Mouse (Mus musculus) liver, postnatal 0 days (tissue): ENCODE measurements around the gene Snw1. TPM values are rescaled to one million over a fixed set of nuclear protein-coding genes. Genes with fewer than 3 reads are reported as not detected.

Experiments used
- ATAC-seq: fragments of 200-750 bp; cut with Nextera tagmentation; 2 replicates; pipeline ENCODE4 v1.8.0; 2017; ENCODE audit warnings: mild to moderate bottlenecking, moderate library complexity
- DNase-seq: peaks from one replicate; pipeline ENCODE4 v3.0.0-alpha.2; 2016
- H3K27ac ChIP-seq: fragments of 300-500 bp; sonication (generic); 2 replicates; pipeline ENCODE4 v1.5.1; 2014; ENCODE audit warnings: antibody characterized with exemption, moderate library complexity, mild to moderate bottlenecking, low read depth
- H3K27me3 ChIP-seq: fragments of 300-500 bp; sonication (generic); 2 replicates; pipeline ENCODE4 v1.6.1; 2014; ENCODE audit warnings: low read length, control low read depth, mixed read lengths; ENCODE audit not compliant: insufficient read depth
- H3K36me3 ChIP-seq: fragments of 300-500 bp; sonication (generic); replicated peaks from 2 replicates; pipeline ENCODE4 v1.6.1; 2014; ENCODE audit warnings: mild to moderate bottlenecking, control low read depth, low read length, moderate library complexity, mixed read lengths; ENCODE audit not compliant: insufficient read depth
- H3K4me1 ChIP-seq: fragments of 300-500 bp; sonication (generic); 2 replicates; pipeline ENCODE4 v1.6.1; 2014; ENCODE audit warnings: antibody characterized with exemption, mild to moderate bottlenecking, control low read depth; ENCODE audit not compliant: insufficient read depth
- H3K4me2 ChIP-seq: fragments of 300-500 bp; sonication (generic); 2 replicates; pipeline ENCODE4 v1.6.1; 2014; ENCODE audit warnings: low read depth, mild to moderate bottlenecking, low read length, moderate library complexity, mixed read lengths
- H3K4me3 ChIP-seq: fragments of 300-500 bp; sonication (generic); 2 replicates; pipeline ENCODE4 v1.5.1; 2014; ENCODE audit warnings: low read depth, low read length
- H3K9ac ChIP-seq: fragments of 300-500 bp; sonication (generic); replicated peaks from 2 replicates; pipeline ENCODE4 v1.6.1; 2014; ENCODE audit warnings: mild to moderate bottlenecking, moderate library complexity
- H3K9me3 ChIP-seq: fragments of 300-500 bp; sonication (generic); 2 replicates; pipeline ENCODE4 v1.6.1; 2016; ENCODE audit warnings: mild to moderate bottlenecking, control low read depth, low read length, mixed read lengths
- CTCF ChIP-seq: sonication (generic); IDR thresholded peaks from 2 replicates; pipeline ENCODE4 v1.5.1; 2016; ENCODE audit warnings: antibody characterized with exemption, low read depth
- EP300 ChIP-seq: IDR thresholded peaks from 2 replicates; pipeline ENCODE4 v1.6.1; 2016; ENCODE audit warnings: antibody characterized with exemption, low read depth, mild to moderate bottlenecking
- WGBS: fragments of 180-500 bp; shearing (Covaris S2); extraction: QIAGEN DNeasy Blood & Tissue Kit; methylation state at CpG from one replicate; pipeline ENCODE4 v1.1.7; 2014; ENCODE audit not compliant: insufficient replicate concordance; 5-methylcytosine and 5-hydroxymethylcytosine counted together
- polyA plus RNA-seq: library from polyadenylated mRNA; unstranded; fragments of >200 nt; fragmentation: Nextera tagmentation; extraction: Ambion mirVana; gene quantifications from 2 replicates; pipeline ENCODE4 v1.2.1, GENCODE M21; 2015

Snw1 gene
- polyA plus RNA-seq, 1 experiment from 2014 or later = 41.3 TPM

GRCm38 (mm10) chr12:87413179-87413790 is 58.8 kb downstream of the Snw1 start:
- H3K36me3 ChIP-seq = no peaks in the 10 kb centered on the region
- H3K9ac ChIP-seq = no peak overlapping the region
- H3K27me3 ChIP-seq = no peaks in the 10 kb centered on the region
- peaks cover 2% of the 10 kb centered on the region for H3K4me1 ChIP-seq
- H3K4me3 ChIP-seq = no peak overlapping the region
- DNase-seq (peak; percentile 77), ATAC-seq (peak; percentile 48)
- H3K9me3 ChIP-seq = no peaks in the 10 kb centered on the region
- WGBS = 11% methylated on average over 4 of the region's 4 CpGs
- H3K27ac ChIP-seq = no peak overlapping the region
- no peak overlapping the region for H3K4me2 ChIP-seq
- TF ChIP-seq CTCF (peak; percentile 93), EP300 (no peak)

GRCm38 (mm10) chr12:87410999-87411398 is 61.1 kb downstream of the Snw1 start:
- Histone ChIP-seq H3K27me3 (no peaks in the 10 kb centered on the region), H3K9me3 (no peaks in the 10 kb centered on the region), H3K4me1 (peaks cover 10% of the 10 kb centered on the region), H3K4me3 (no peak overlapping the region), H3K9ac (no peak overlapping the region), H3K36me3 (no peaks in the 10 kb centered on the region), H3K27ac (no peak overlapping the region), H3K4me2 (no peak overlapping the region)
- DNase-seq = no peak
- 23% methylated on average over 7 of the region's 7 CpGs for WGBS
- no peak for TF ChIP-seq CTCF
- no peak for TF ChIP-seq EP300
- no peak for ATAC-seq

GRCm38 (mm10) chr12:87409123-87409522 is 63.0 kb downstream of the Snw1 start:
- ATAC-seq = no peak

GRCm38 (mm10) chr12:87407869-87408605 is 64.0 kb downstream of the Snw1 start:
- WGBS = 21% methylated on average over 21 of the region's 21 CpGs
- Histone ChIP-seq H3K4me3 (no peak overlapping the region), H3K9me3 (no peaks in the 10 kb centered on the region), H3K36me3 (no peaks in the 10 kb centered on the region), H3K27ac (peak overlapping the region; percentile 62; the same call in 1 of the 2 replicates), H3K27me3 (no peaks in the 10 kb centered on the region), H3K9ac (no peak overlapping the region), H3K4me2 (peak overlapping the region; percentile 55), H3K4me1 (peaks cover 10% of the 10 kb centered on the region)
- ATAC-seq (peak; percentile 74), DNase-seq (peak; percentile 35)
- TF ChIP-seq EP300 = peak; percentile 21; the same call in 1 of the 2 replicates
- no peak for TF ChIP-seq CTCF

More at GRCm38 (mm10) chr12:87409123-87409522, 63.0 kb downstream of the Snw1 start:
- Histone ChIP-seq H3K9me3 (no peaks in the 10 kb centered on the region), H3K36me3 (no peaks in the 10 kb centered on the region), H3K27ac (no peak overlapping the region), H3K4me3 (no peak overlapping the region), H3K4me1 (peaks cover 10% of the 10 kb centered on the region), H3K27me3 (no peaks in the 10 kb centered on the region), H3K9ac (no peak overlapping the region), H3K4me2 (no peak overlapping the region)
- DNase-seq = no peak
- no peak for TF ChIP-seq CTCF
- no peak for TF ChIP-seq EP300
- 74% methylated on average over 4 of the region's 4 CpGs for WGBS

GRCm38 (mm10) chr12:87405721-87406120 is 66.4 kb downstream of the Snw1 start:
- Histone ChIP-seq H3K9me3 (no peaks in the 10 kb centered on the region), H3K9ac (no peak overlapping the region), H3K36me3 (no peaks in the 10 kb centered on the region), H3K4me2 (no peak overlapping the region), H3K4me3 (no peak overlapping the region), H3K4me1 (peaks cover 10% of the 10 kb centered on the region), H3K27ac (no peak overlapping the region), H3K27me3 (no peaks in the 10 kb centered on the region)
- DNase-seq (no peak), ATAC-seq (no peak)
- TF ChIP-seq CTCF = no peak
- no peak for TF ChIP-seq EP300
- WGBS = 62% methylated on average over 3 of the region's 3 CpGs

GRCm38 (mm10) chr12:87405165-87405564 is 66.9 kb downstream of the Snw1 start:
- H3K27me3 ChIP-seq = no peaks in the 10 kb centered on the region
- no peak for ATAC-seq
- no peak overlapping the region for H3K9ac ChIP-seq
- H3K4me2 ChIP-seq = no peak overlapping the region
- H3K27ac ChIP-seq = no peak overlapping the region
- TF ChIP-seq EP300 (no peak), CTCF (no peak)
- no peak overlapping the region for H3K4me3 ChIP-seq
- H3K9me3 ChIP-seq = no peaks in the 10 kb centered on the region
- no peak for DNase-seq
- peaks cover 10% of the 10 kb centered on the region for H3K4me1 ChIP-seq
- WGBS = 76% methylated on average over 4 of the region's 4 CpGs
- H3K36me3 ChIP-seq = no peaks in the 10 kb centered on the region
